Mouse (Mus musculus) kidney, embryonic 14.5 days (tissue): ENCODE data around the gene Vmn1r210. TPM values are rescaled to one million over a fixed set of nuclear protein-coding genes. Genes with fewer than 3 reads are reported as not detected.
"Not testable (repeated sequence)": the region's sequence is repeated elsewhere in the genome, so short reads cannot be mapped to it uniquely, and the experiment has no call there.

ENCODE experiments used
- ATAC-seq: fragments of 200-750 bp; cut with Nextera tagmentation; 2 replicates; pipeline ENCODE4 v1.8.0; 2017; ENCODE audit warnings: moderate number of reproducible peaks, mild to moderate bottlenecking, moderate TSS enrichment, moderate library complexity; ENCODE audit not compliant: low FRiP score, low TSS enrichment
- H3K27ac ChIP-seq: fragments of 300-500 bp; sonication (generic); 2 replicates; pipeline ENCODE4 v1.5.1; 2014; ENCODE audit warnings: low read depth, mild to moderate bottlenecking, low read length, moderate library complexity, mixed read lengths
- H3K27me3 ChIP-seq: fragments of 300-500 bp; sonication (generic); 2 replicates; pipeline ENCODE4 v1.6.1; 2014; ENCODE audit warnings: mild to moderate bottlenecking, low read length; ENCODE audit not compliant: control insufficient read depth, insufficient read depth
- H3K36me3 ChIP-seq: fragments of 300-500 bp; sonication (generic); 2 replicates; pipeline ENCODE4 v1.6.1; 2014; ENCODE audit warnings: low read length, mixed read lengths; ENCODE audit not compliant: control insufficient read depth, insufficient read depth
- H3K4me1 ChIP-seq: fragments of 300-500 bp; sonication (generic); 2 replicates; pipeline ENCODE4 v1.6.1; 2014; ENCODE audit warnings: low read length, mixed read lengths; ENCODE audit not compliant: control insufficient read depth, insufficient read depth
- H3K4me2 ChIP-seq: fragments of 300-500 bp; sonication (generic); replicated peaks from 2 replicates; pipeline ENCODE4 v1.6.1; 2014; ENCODE audit warnings: low read depth, mild to moderate bottlenecking, low read length
- H3K4me3 ChIP-seq: fragments of 300-500 bp; sonication (generic); 2 replicates; pipeline ENCODE4 v1.5.1; 2014; ENCODE audit warnings: mild to moderate bottlenecking, low read length
- H3K9ac ChIP-seq: fragments of 300-500 bp; sonication (generic); 2 replicates; pipeline ENCODE4 v1.6.1; 2014; ENCODE audit warnings: low read depth, mild to moderate bottlenecking, low read length, moderate library complexity
- H3K9me3 ChIP-seq: fragments of 300-500 bp; sonication (generic); 2 replicates; pipeline ENCODE4 v1.6.1; 2016; ENCODE audit warnings: low read length; ENCODE audit not compliant: control insufficient read depth
- WGBS: fragments of 180-500 bp; shearing (Covaris S2); extraction: QIAGEN DNeasy Blood & Tissue Kit; methylation state at CpG from one replicate; pipeline ENCODE4 v1.1.7; 2014; 5-methylcytosine and 5-hydroxymethylcytosine counted together
- polyA plus RNA-seq: library from polyadenylated mRNA; unstranded; fragments of >200 nt; fragmentation: Nextera tagmentation; extraction: Ambion mirVana; gene quantifications from 2 replicates; pipeline ENCODE4 v1.2.1, GENCODE M21; 2014

Vmn1r210 gene
- not detected in 2 replicates for polyA plus RNA-seq

DNA sequence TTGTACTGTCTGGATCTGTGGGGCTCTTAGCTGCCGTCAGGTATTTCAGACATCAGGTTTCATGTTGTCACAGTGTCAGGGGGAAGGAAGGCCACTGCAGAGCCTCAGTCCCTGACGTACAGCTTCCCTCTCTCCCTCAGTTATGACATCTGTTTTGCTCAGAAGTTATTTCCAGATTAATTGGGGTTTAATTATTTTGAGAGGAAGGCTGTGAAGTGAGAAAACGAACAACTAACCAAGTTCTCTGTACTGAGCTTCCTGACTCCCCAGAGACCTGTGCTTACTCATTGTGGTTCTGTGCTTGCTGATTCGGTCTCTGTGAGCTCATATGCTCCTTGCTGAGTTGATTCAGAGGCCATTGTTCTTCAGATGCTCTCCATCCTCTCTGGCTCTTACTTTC lies at the start of gene Vmn1r210:
TSS of gene Vmn1r210 (minus strand) at position 101 of the 400 bp plus-strand sequence.
- Histone ChIP-seq H3K9ac (no peak within 1 kb of the TSS), H3K36me3 (no peaks in the 10 kb centered on the region), H3K4me1 (no peaks in the 10 kb centered on the region), H3K27me3 (no peaks in the 10 kb centered on the region), H3K4me2 (no peak within 1 kb of the TSS), H3K9me3 (no peaks in the 10 kb centered on the region), H3K27ac (no peak within 1 kb of the TSS), H3K4me3 (no peak within 1 kb of the TSS)
- 48% methylated on average over 4 of the region's 4 CpGs for WGBS
- ATAC-seq, result no peak

DNA sequence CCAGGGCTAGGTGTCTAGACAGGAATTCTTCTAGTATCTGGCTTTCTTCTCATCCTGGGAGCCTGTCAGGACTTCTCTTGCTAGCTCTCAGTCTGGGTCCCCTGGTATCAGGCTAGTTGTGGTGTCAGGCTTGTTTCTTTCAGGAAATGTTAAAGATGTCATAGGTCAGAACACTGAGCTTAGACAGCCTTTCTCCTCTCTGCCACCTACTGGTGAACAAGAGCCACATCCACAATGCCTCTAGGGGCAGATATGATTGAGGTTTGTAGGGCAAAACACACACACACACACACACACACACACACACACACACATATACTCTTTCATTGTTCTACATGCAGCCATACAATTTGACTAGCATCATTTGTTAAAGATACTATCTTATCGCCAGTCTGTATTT lies 48.1 kb upstream of the Vmn1r210 start:
- no peak overlapping the region for H3K9ac ChIP-seq

DNA sequence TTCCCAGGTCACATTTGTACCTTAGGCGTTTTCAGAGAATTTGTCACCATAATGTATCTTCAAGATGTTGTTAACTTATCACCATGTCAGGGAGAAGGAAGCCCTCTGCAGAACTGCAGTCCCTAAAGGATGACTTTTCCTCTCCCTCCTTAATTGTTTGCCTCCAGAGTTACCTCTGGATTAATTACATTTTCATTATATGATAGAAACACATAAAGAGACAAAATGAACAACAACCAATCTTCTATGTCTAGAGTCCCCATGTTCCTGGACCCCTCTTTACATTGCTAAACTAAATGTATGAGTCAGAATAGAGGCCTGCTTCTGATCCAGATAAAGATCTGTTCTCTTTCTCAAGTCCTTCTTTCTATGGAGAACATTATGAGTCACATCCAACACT lies 26.3 kb upstream of the Vmn1r210 start, which contains the start of gene Vmn1r211:
TSS of gene Vmn1r211 (minus strand) at position 101 of the 400 bp plus-strand sequence.
- Histone ChIP-seq H3K36me3 (no peaks in the 10 kb centered on the region), H3K9me3 (no peaks in the 10 kb centered on the region), H3K27ac (no peak within 1 kb of the TSS), H3K4me1 (no peaks in the 10 kb centered on the region), H3K4me2 (no peak within 1 kb of the TSS), H3K9ac (no peak within 1 kb of the TSS), H3K4me3 (no peak within 1 kb of the TSS), H3K27me3 (no peaks in the 10 kb centered on the region)
- ATAC-seq, result no peak
- WGBS, result 67% methylated on average over 1 of the region's 1 CpGs

More for the DNA sequence above, 48.1 kb upstream of the Vmn1r210 start:
- WGBS, result 93% methylated on average over 1 of the region's 1 CpGs
- Histone ChIP-seq H3K4me1 (no peaks in the 10 kb centered on the region), H3K27me3 (no peaks in the 10 kb centered on the region), H3K27ac (no peak overlapping the region), H3K9me3 (no peaks in the 10 kb centered on the region), H3K4me3 (no peak overlapping the region), H3K4me2 (no peak overlapping the region), H3K36me3 (no peaks in the 10 kb centered on the region)
- no peak for ATAC-seq

DNA sequence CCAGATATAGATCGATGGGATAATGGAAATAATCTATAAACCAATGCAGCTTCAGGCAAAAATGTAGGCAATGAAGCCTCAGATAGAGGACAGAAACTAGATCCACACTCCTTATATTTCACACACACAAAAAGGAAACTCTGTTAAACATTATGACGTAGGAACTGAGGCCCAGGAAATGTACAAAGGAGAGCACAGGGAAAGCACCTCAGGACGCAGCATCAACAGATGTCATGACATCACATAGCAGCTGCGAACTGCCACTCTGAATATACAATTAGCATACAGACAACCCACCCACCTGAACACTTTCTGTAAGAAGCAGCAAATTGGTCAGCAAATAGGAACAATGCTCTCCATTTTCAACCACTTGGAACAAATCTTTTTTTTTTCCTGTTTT lies 23.6 kb upstream of the Vmn1r210 start:
- Histone ChIP-seq H3K36me3 (no peaks in the 10 kb centered on the region), H3K4me3 (no peak overlapping the region), H3K9ac (no peak overlapping the region), H3K4me2 (no peak overlapping the region), H3K9me3 (no peaks in the 10 kb centered on the region), H3K27me3 (no peaks in the 10 kb centered on the region), H3K4me1 (no peaks in the 10 kb centered on the region), H3K27ac (no peak overlapping the region)
- no peak for ATAC-seq
- 73% methylated on average over 4 of the region's 4 CpGs for WGBS

DNA sequence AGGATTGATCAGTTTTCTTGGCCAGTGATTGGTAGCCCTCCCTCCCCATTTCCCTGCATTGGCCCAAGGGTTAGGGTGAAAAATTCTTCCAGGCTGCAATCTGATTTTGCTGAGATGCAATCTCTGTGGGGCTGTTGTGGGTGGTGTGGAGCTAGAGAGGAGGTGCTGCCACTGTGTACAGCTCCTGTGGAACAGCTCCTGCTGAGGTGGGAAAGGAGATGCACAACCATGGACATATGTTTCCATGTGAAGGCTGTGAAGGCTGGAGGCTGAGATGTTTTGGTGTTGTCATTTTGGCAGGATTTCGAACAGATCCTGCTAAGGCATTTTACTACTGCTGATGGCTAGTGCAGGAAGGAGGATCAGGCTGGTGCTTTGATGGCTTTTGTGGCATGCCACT lies 15.7 kb upstream of the Vmn1r210 start:
- no peaks in the 10 kb centered on the region for H3K36me3 ChIP-seq

DNA sequence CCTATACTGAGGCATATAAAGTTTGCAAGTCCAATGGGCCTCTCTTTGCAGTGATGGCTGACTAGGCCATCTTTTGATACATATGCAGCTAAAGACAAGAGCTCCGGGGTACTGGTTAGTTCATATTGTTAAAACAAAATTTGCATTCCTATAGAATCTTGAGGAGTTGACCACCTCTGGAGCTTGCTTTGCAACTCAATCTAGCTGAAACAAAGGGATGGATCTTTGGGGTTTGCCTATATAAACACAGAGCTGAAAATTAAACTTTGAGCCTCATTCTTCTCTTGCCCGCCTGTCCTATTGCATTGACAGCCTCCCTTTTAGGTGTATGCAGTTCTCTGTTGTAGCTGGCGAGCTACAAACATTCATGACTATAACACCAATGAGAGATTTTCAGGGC lies 13.2 kb upstream of the Vmn1r210 start:
- H3K27ac ChIP-seq, H3K9ac ChIP-seq, H3K4me1 ChIP-seq, H3K9me3 ChIP-seq, H3K36me3 ChIP-seq, H3K4me3 ChIP-seq, H3K27me3 ChIP-seq, ATAC-seq, H3K4me2 ChIP-seq: not testable (repeated sequence)
- WGBS, result 65% methylated on average over 3 of the region's 3 CpGs

More for the DNA sequence above, 15.7 kb upstream of the Vmn1r210 start:
- H3K4me3 ChIP-seq, result no peak overlapping the region
- H3K4me1 ChIP-seq, result no peaks in the 10 kb centered on the region
- H3K27me3 ChIP-seq, result no peaks in the 10 kb centered on the region
- 95% methylated on average over 1 of the region's 1 CpGs for WGBS
- ATAC-seq, result no peak
- no peaks in the 10 kb centered on the region for H3K9me3 ChIP-seq
- H3K27ac ChIP-seq, result no peak overlapping the region
- no peak overlapping the region for H3K4me2 ChIP-seq
- H3K9ac ChIP-seq, result no peak overlapping the region

DNA sequence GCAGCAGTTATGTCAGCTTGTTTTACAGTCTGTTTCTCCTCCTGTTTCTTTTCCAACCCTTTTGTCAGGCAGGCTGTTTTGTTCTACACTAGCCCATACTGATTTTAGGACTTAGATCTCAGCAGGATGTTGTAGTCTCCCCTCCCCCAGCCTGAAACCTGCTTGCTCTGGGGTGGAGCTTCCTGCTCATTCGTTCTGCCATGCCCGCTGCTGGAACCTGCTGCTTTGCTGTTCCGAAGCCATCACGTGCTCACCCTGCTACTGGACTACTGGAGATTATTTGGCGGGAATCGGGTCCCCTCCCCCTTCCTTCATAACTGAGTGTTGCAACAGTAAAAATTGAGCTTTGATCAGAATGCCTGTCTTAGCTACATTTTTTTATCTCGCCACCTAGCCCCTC lies 1.8 kb downstream of the Vmn1r210 start:
- not testable (repeated sequence) for ATAC-seq, H3K9ac ChIP-seq, H3K4me2 ChIP-seq, H3K4me1 ChIP-seq, H3K4me3 ChIP-seq, H3K27ac ChIP-seq, H3K27me3 ChIP-seq, H3K36me3 ChIP-seq, H3K9me3 ChIP-seq
- 39% methylated on average over 7 of the region's 7 CpGs for WGBS

DNA sequence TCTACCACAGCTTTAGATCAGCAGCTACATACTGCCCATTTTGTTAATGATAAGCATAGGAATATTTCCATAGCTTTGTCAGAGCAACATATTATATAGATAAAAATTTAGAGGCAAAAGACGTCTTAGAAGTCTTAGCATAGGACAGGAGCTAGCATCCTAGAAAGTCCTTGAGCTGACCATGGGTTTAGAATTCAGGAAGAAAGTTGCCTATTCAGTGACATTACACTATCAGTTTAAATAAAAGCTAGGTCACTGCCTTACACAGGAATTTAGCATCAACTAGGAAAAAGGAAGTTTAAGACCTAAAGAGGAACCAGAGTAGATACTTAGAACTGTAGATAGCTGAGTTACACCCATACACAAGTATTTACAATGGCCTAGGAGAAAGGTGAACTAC lies 9.5 kb downstream of the Vmn1r210 start:
- ATAC-seq, H3K36me3 ChIP-seq, H3K4me3 ChIP-seq, H3K4me1 ChIP-seq, H3K4me2 ChIP-seq, H3K9ac ChIP-seq, H3K27ac ChIP-seq, H3K9me3 ChIP-seq, H3K27me3 ChIP-seq: not testable (repeated sequence)
- 90% methylated on average over 1 of the region's 1 CpGs for WGBS

DNA sequence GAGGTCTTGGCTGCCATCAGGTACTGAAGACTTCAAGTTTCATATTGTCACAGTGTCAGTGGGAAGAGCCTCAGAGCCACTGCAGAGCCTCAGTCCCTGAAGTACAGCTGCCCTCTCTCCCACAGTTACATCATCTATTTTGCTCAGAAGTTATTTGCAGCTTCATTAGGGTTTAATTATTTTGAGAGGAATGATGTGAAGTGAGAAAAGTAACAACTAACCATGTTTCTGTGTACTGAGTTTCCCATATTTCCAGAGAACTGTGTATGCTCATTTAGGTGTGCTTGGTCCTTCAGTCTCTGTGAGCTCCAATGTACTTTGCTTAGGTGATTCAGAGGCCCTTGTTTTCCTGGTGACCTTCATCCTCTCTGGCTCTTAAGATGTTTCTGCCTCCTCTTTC lies 21.6 kb downstream of the Vmn1r210 start, which contains the start of gene Vmn1r209:
TSS of gene Vmn1r209 (minus strand) at position 101 of the 400 bp plus-strand sequence.
- not testable (repeated sequence) for H3K9me3 ChIP-seq, ATAC-seq, H3K27me3 ChIP-seq, H3K27ac ChIP-seq, H3K4me2 ChIP-seq, H3K36me3 ChIP-seq, H3K9ac ChIP-seq, H3K4me1 ChIP-seq, H3K4me3 ChIP-seq
